Mouse (Mus musculus) midbrain, embryonic 15.5 days (tissue): ENCODE measurements around the gene Gm10382. TPM values are rescaled to one million over a fixed set of nuclear protein-coding genes. Genes with fewer than 3 reads are reported as not detected.

ENCODE experiments used
- ATAC-seq: fragments of 200-750 bp; cut with Nextera tagmentation; replicated peaks from 2 replicates; pipeline ENCODE4 v1.8.0; 2017; ENCODE audit warnings: moderate TSS enrichment
- H3K27ac ChIP-seq: fragments of 300-500 bp; sonication (generic); 2 replicates; pipeline ENCODE4 v1.5.1; 2015; ENCODE audit warnings: mild to moderate bottlenecking, inconsistent platforms
- H3K27me3 ChIP-seq: fragments of 300-500 bp; sonication (generic); replicated peaks from 2 replicates; pipeline ENCODE4 v1.6.1; 2015; ENCODE audit warnings: inconsistent platforms
- H3K36me3 ChIP-seq: fragments of 300-500 bp; sonication (generic); replicated peaks from 2 replicates; pipeline ENCODE4 v1.6.1; 2015; ENCODE audit warnings: inconsistent platforms
- H3K4me1 ChIP-seq: fragments of 300-500 bp; sonication (generic); 2 replicates; pipeline ENCODE4 v1.6.1; 2015; ENCODE audit warnings: inconsistent platforms
- H3K4me2 ChIP-seq: fragments of 300-500 bp; sonication (generic); 2 replicates; pipeline ENCODE4 v1.6.1; 2015; ENCODE audit warnings: inconsistent platforms, mild to moderate bottlenecking, moderate library complexity
- H3K4me3 ChIP-seq: fragments of 300-500 bp; sonication (generic); 2 replicates; pipeline ENCODE4 v1.5.1; 2015; ENCODE audit warnings: mild to moderate bottlenecking, inconsistent platforms
- H3K9ac ChIP-seq: fragments of 300-500 bp; sonication (generic); 2 replicates; pipeline ENCODE4 v1.6.1; 2015; ENCODE audit warnings: mild to moderate bottlenecking, inconsistent platforms
- H3K9me3 ChIP-seq: fragments of 300-500 bp; sonication (generic); 2 replicates; pipeline ENCODE4 v1.6.1; 2016; ENCODE audit warnings: inconsistent platforms
- WGBS: fragments of 180-500 bp; shearing (Covaris S2); methylation state at CpG from one replicate; pipeline ENCODE4 v1.1.7; 2015; ENCODE audit warnings: mixed read lengths; 5-methylcytosine and 5-hydroxymethylcytosine counted together
- polyA plus RNA-seq: library from polyadenylated mRNA; unstranded; fragments of >200 nt; fragmentation: Nextera tagmentation; extraction: Ambion mirVana; gene quantifications from 2 replicates; pipeline ENCODE4 v1.2.1, GENCODE M21; 2015

Gene Gm10382
- polyA plus RNA-seq, 1 experiment from 2014 or later: 0.86 TPM

- Histone ChIP-seq H3K4me3 (no peak overlapping the region), H3K9ac (no peak overlapping the region), H3K4me2 (no peak overlapping the region), H3K36me3 (no peaks in the 10 kb centered on the region), H3K4me1 (peaks cover 7% of the 10 kb centered on the region; the same call in 1 of the 2 replicates), H3K27ac (peak overlapping the region; percentile 56), H3K27me3 (no peaks in the 10 kb centered on the region), H3K9me3 (no peaks in the 10 kb centered on the region)
- WGBS: 48% methylated on average over 7 of the region's 7 CpGs
- 0 out of 2 replicates have a peak, but pooled peaks have one; percentile 30 for ATAC-seq
These were observed 34.1 kb upstream of the Gm10382 start for GRCm38 (mm10) chr5:125354885-125355492.

- Histone ChIP-seq H3K27me3 (no peaks in the 10 kb centered on the region), H3K4me3 (no peak overlapping the region), H3K4me1 (peaks cover 7% of the 10 kb centered on the region; the same call in 1 of the 2 replicates), H3K36me3 (no peaks in the 10 kb centered on the region), H3K27ac (no peak overlapping the region), H3K9me3 (no peaks in the 10 kb centered on the region), H3K9ac (no peak overlapping the region), H3K4me2 (no peak overlapping the region)
- WGBS: 71% methylated on average over 7 of the region's 7 CpGs
- ATAC-seq: no peak
These were observed 33.5 kb upstream of the Gm10382 start for GRCm38 (mm10) chr5:125355650-125356049.

- ATAC-seq: no peak
These were observed 31.4 kb upstream of the Gm10382 start for GRCm38 (mm10) chr5:125357543-125358269.

GRCm38 (mm10) chr5:125358270-125358608 lies 30.9 kb upstream of the Gm10382 start:
- Histone ChIP-seq H3K4me2 (no peak overlapping the region), H3K9ac (no peak overlapping the region), H3K27ac (no peak overlapping the region), H3K36me3 (no peaks in the 10 kb centered on the region), H3K4me1 (peaks cover 7% of the 10 kb centered on the region; the same call in 1 of the 2 replicates), H3K4me3 (no peak overlapping the region), H3K27me3 (no peaks in the 10 kb centered on the region), H3K9me3 (no peaks in the 10 kb centered on the region)
- no peak for ATAC-seq
- WGBS: 80% methylated on average over 5 of the region's 5 CpGs

More at GRCm38 (mm10) chr5:125357543-125358269, 31.4 kb upstream of the Gm10382 start:
- no peak overlapping the region for H3K4me2 ChIP-seq
- H3K9ac ChIP-seq: no peak overlapping the region
- H3K4me3 ChIP-seq: no peak overlapping the region
- peaks cover 7% of the 10 kb centered on the region; the same call in 1 of the 2 replicates for H3K4me1 ChIP-seq
- H3K36me3 ChIP-seq: no peaks in the 10 kb centered on the region
- 74% methylated on average over 12 of the region's 12 CpGs for WGBS
- H3K27ac ChIP-seq: no peak overlapping the region
- no peaks in the 10 kb centered on the region for H3K27me3 ChIP-seq
- H3K9me3 ChIP-seq: no peaks in the 10 kb centered on the region

GRCm38 (mm10) chr5:125360566-125360965 lies 28.6 kb upstream of the Gm10382 start:
- Histone ChIP-seq H3K4me1 (no peaks in the 10 kb centered on the region), H3K36me3 (no peaks in the 10 kb centered on the region), H3K27ac (no peak overlapping the region), H3K4me2 (no peak overlapping the region), H3K9me3 (no peaks in the 10 kb centered on the region), H3K4me3 (no peak overlapping the region), H3K9ac (no peak overlapping the region), H3K27me3 (no peaks in the 10 kb centered on the region)
- no peak for ATAC-seq
- WGBS: 46% methylated on average over 9 of the region's 9 CpGs

- ATAC-seq: no peak
- H3K4me1 ChIP-seq: no peaks in the 10 kb centered on the region
These were observed 28.1 kb upstream of the Gm10382 start for GRCm38 (mm10) chr5:125360981-125361510.

GRCm38 (mm10) chr5:125363894-125364293 lies 25.2 kb upstream of the Gm10382 start:
- no peaks in the 10 kb centered on the region for H3K4me1 ChIP-seq
- H3K4me3 ChIP-seq: no peak overlapping the region
- H3K27ac ChIP-seq: no peak overlapping the region
- no peak overlapping the region for H3K4me2 ChIP-seq
- H3K9me3 ChIP-seq: no peaks in the 10 kb centered on the region
- ATAC-seq: no peak
- H3K36me3 ChIP-seq: no peaks in the 10 kb centered on the region
- 82% methylated on average over 7 of the region's 7 CpGs for WGBS
- H3K9ac ChIP-seq: no peak overlapping the region
- no peaks in the 10 kb centered on the region for H3K27me3 ChIP-seq

More at GRCm38 (mm10) chr5:125360981-125361510, 28.1 kb upstream of the Gm10382 start:
- 66% methylated on average over 16 of the region's 16 CpGs for WGBS
- Histone ChIP-seq H3K27ac (no peak overlapping the region), H3K9ac (no peak overlapping the region), H3K36me3 (no peaks in the 10 kb centered on the region), H3K4me3 (no peak overlapping the region), H3K27me3 (no peaks in the 10 kb centered on the region), H3K4me2 (no peak overlapping the region), H3K9me3 (no peaks in the 10 kb centered on the region)

GRCm38 (mm10) chr5:125364851-125365429 lies 24.2 kb upstream of the Gm10382 start:
- Histone ChIP-seq H3K36me3 (no peaks in the 10 kb centered on the region), H3K4me2 (no peak overlapping the region), H3K9ac (no peak overlapping the region), H3K9me3 (no peaks in the 10 kb centered on the region), H3K4me3 (no peak overlapping the region), H3K27me3 (no peaks in the 10 kb centered on the region), H3K4me1 (no peaks in the 10 kb centered on the region), H3K27ac (no peak overlapping the region)
- whole genome bisulfite sequencing: 84% methylated on average over 4 of the region's 4 CpGs
- no peak for ATAC-seq

- H3K9ac ChIP-seq: no peak overlapping the region
- H3K9me3 ChIP-seq: no peaks in the 10 kb centered on the region
- H3K36me3 ChIP-seq: no peaks in the 10 kb centered on the region
- no peaks in the 10 kb centered on the region for H3K27me3 ChIP-seq
- 73% methylated on average over 5 of the region's 5 CpGs for WGBS
- H3K4me1 ChIP-seq: no peaks in the 10 kb centered on the region
- ATAC-seq: no peak
- H3K27ac ChIP-seq: no peak overlapping the region
- no peak overlapping the region for H3K4me2 ChIP-seq
- no peak overlapping the region for H3K4me3 ChIP-seq
These were observed 21.0 kb upstream of the Gm10382 start for GRCm38 (mm10) chr5:125368156-125368555.

GRCm38 (mm10) chr5:125368568-125368967 lies 20.6 kb upstream of the Gm10382 start:
- H3K27ac ChIP-seq: no peak overlapping the region
- H3K9me3 ChIP-seq: no peaks in the 10 kb centered on the region
- WGBS: 5% methylated on average over 4 of the region's 4 CpGs
- H3K9ac ChIP-seq: no peak overlapping the region
- no peak overlapping the region for H3K4me2 ChIP-seq
- no peaks in the 10 kb centered on the region for H3K4me1 ChIP-seq
- H3K36me3 ChIP-seq: no peaks in the 10 kb centered on the region
- no peak; the same call in 1 of the 2 replicates for ATAC-seq
- no peak overlapping the region for H3K4me3 ChIP-seq
- H3K27me3 ChIP-seq: no peaks in the 10 kb centered on the region

- Histone ChIP-seq H3K4me2 (no peak overlapping the region), H3K9me3 (no peaks in the 10 kb centered on the region), H3K9ac (no peak overlapping the region), H3K27me3 (no peaks in the 10 kb centered on the region), H3K4me3 (no peak overlapping the region), H3K4me1 (no peaks in the 10 kb centered on the region), H3K36me3 (no peaks in the 10 kb centered on the region), H3K27ac (no peak overlapping the region)
- WGBS: 80% methylated on average over 7 of the region's 7 CpGs
- no peak for ATAC-seq
These were observed 18.0 kb upstream of the Gm10382 start for GRCm38 (mm10) chr5:125370950-125371693.

- H3K4me2 ChIP-seq: no peak overlapping the region
- no peak overlapping the region for H3K4me3 ChIP-seq
- 78% methylated on average over 4 of the region's 4 CpGs for WGBS
- H3K4me1 ChIP-seq: no peaks in the 10 kb centered on the region
- H3K27ac ChIP-seq: no peak overlapping the region
- H3K27me3 ChIP-seq: no peaks in the 10 kb centered on the region
- H3K9ac ChIP-seq: no peak overlapping the region
- no peak for ATAC-seq
- H3K36me3 ChIP-seq: no peaks in the 10 kb centered on the region
- H3K9me3 ChIP-seq: no peaks in the 10 kb centered on the region
These were observed 17.1 kb upstream of the Gm10382 start for GRCm38 (mm10) chr5:125372027-125372426.
